Mouse (Mus musculus) B cell, adult 62 days (primary cell): Measurements from ENCODE around the gene Olfr1042. TPM values are rescaled to one million over a fixed set of nuclear protein-coding genes. Genes with fewer than 3 reads are reported as not detected.

Experiments
- total RNA-seq: library from RNA; stranded (reverse); gene quantifications from 4 replicates; pipeline ENCODE4 v1.2.4, GENCODE M21; 2023

The Olfr1042 gene
- not detected in 4 replicates for total RNA-seq

DNA sequence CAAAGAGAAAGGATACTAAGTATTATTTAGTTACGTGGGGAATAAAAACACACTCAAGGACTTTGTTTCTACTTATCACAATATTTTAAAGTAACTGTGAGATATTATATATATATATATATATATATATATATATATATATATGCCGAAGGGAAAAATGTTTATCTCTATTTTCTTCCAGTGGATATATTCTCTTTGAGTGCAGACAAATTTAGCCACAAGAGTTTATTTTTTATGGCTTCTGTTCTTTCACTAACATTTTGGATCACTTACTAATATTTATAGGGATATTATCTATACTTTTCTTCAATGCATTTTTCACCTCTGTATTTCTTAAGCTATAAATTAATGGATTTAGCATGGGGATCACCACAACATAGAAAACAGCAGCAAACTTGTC lies at the start of gene Olfr1042:
Olfr1042 (minus strand) TSS at position 101 of the 400 bp plus-strand sequence.

GRCm38 (mm10) chr2:86202909-86203308 lies 41.3 kb upstream of the Olfr1042 start, which contains the start of gene Olfr1045:
Gene Olfr1045, minus strand, starts transcription at chr2:86203009.

GRCm38 (mm10) chr2:86185583-86185982 lies 23.9 kb upstream of the Olfr1042 start, which contains the start of gene Olfr52:
Gene Olfr52, minus strand, starts transcription at chr2:86185683.

GRCm38 (mm10) chr2:86177720-86178119 lies 16.1 kb upstream of the Olfr1042 start, which contains the start of gene Olfr1044:
Gene Olfr1044, minus strand, starts transcription at chr2:86177820.

DNA sequence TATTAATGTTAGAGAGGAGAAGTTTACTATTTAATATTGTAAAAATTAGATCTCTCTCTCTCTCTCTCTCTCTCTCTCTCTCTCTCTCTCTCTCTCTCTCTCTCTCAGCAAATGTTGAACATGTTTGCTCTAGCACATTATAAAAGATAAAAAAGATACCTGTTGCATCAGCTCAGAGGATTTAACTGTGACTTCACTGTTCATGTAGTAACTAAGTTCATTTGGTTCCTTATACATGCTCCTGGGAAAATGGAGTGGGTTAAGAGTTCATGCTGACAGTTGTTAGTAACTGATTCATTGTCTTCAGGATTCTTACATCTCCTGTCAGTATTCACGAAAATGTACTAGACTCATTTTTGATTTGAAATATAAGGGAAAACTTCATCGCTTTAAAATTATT lies 5.8 kb upstream of the Olfr1042 start, which contains the start of gene Olfr1043:
Olfr1043 (minus strand) TSS at position 101 of the 400 bp plus-strand sequence.

DNA sequence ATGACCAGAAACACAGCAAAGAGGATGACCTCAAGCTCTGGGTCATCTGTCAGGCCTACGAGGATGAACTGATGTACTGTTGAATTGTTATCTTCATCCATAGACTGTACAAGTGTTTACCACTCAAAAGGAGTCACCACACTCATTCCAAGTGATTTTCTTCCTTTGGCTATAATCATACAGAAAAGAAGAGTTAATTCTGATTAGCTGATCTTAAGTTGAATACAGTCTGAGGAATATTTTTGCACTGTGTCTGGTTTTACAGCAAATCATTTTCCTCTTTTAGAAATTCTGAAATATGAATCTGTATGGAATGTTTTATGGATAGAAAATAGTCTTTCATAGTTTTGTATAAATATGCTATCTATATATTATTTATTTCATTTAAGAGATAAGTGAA lies 15.0 kb downstream of the Olfr1042 start, which contains the start of gene Olfr1040:
Olfr1040 (minus strand) TSS at position 101 of the 400 bp plus-strand sequence.

DNA sequence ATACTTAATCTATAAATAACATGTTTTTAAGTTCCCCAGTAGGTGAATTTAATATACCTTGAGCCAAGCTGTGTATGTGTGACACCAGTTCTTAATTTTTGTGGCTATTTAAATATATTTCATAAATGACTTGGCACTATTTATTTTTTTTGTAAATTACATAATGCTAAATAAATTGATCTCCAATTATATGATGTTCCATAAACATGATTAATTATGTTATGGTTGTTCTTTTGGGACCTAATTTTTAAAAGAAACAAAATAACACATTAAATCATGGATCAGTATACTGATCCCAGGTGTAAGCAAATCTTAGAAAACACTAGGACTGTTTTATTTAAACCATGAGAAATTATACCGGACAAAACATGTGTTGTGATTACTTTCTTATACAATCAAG lies 25.8 kb downstream of the Olfr1042 start, which contains the start of gene Olfr1039:
Olfr1039 (minus strand) TSS at position 101 of the 400 bp plus-strand sequence.

Other genes starting within 250 kb of the Olfr1042 start
- not detected in 4 replicates for gene Olfr1025-ps1, start 246.6 kb downstream of the Olfr1042 start, total RNA-seq
- gene Olfr1026, start 240.3 kb downstream of the Olfr1042 start, total RNA-seq = not detected in 4 replicates
- 0.15 TPM in 1 of 4 replicates, not detected in the others for gene Olfr1028, start 211.4 kb downstream of the Olfr1042 start, total RNA-seq
- not detected in 4 replicates for gene Olfr1029, start 187.9 kb downstream of the Olfr1042 start, total RNA-seq
- gene Olfr1030, start 182.6 kb downstream of the Olfr1042 start, total RNA-seq = not detected in 4 replicates
- not detected in 4 replicates for gene Olfr1031, start 171.5 kb downstream of the Olfr1042 start, total RNA-seq
- gene Olfr1032, start 156.3 kb downstream of the Olfr1042 start, total RNA-seq = not detected in 4 replicates
- not detected in 4 replicates for gene Olfr1033, start 141.2 kb downstream of the Olfr1042 start, total RNA-seq
- not detected in 4 replicates for gene Olfr1034, start 116.0 kb downstream of the Olfr1042 start, total RNA-seq
- gene Olfr1036, start 87.8 kb downstream of the Olfr1042 start, total RNA-seq = not detected in 4 replicates
- not detected in 4 replicates for gene Olfr1037, start 74.5 kb downstream of the Olfr1042 start, total RNA-seq
- not detected in 4 replicates for gene Olfr1039, start 25.9 kb downstream of the Olfr1042 start, total RNA-seq
- gene Olfr1040, start 15.1 kb downstream of the Olfr1042 start, total RNA-seq = not detected in 4 replicates
- gene Olfr1043, start 5.7 kb upstream of the Olfr1042 start, total RNA-seq = not detected in 4 replicates
- not detected in 4 replicates for gene Olfr1044, start 16.0 kb upstream of the Olfr1042 start, total RNA-seq
- not detected in 4 replicates for gene Olfr52, start 23.8 kb upstream of the Olfr1042 start, total RNA-seq
- not detected in 4 replicates for gene Olfr1045, start 41.2 kb upstream of the Olfr1042 start, total RNA-seq
- gene Olfr1046, start 57.5 kb upstream of the Olfr1042 start, total RNA-seq = not detected in 4 replicates
- not detected in 4 replicates for gene Olfr1047, start 69.6 kb upstream of the Olfr1042 start, total RNA-seq
- not detected in 4 replicates for gene Olfr1048, start 78.5 kb upstream of the Olfr1042 start, total RNA-seq
- not detected in 4 replicates for gene Olfr1049, start 96.5 kb upstream of the Olfr1042 start, total RNA-seq
- not detected in 4 replicates for gene Olfr1051, start 117.2 kb upstream of the Olfr1042 start, total RNA-seq
- gene Olfr1052, start 130.6 kb upstream of the Olfr1042 start, total RNA-seq = not detected in 4 replicates
- not detected in 4 replicates for gene Olfr1053, start 153.4 kb upstream of the Olfr1042 start, total RNA-seq
- not detected in 4 replicates for gene Olfr1054, start 173.6 kb upstream of the Olfr1042 start, total RNA-seq
- not detected in 4 replicates for gene Olfr1055, start 188.4 kb upstream of the Olfr1042 start, total RNA-seq
- gene Olfr1056, start 200.6 kb upstream of the Olfr1042 start, total RNA-seq = not detected in 4 replicates
- not detected in 4 replicates for gene Olfr1057, start 216.6 kb upstream of the Olfr1042 start, total RNA-seq
- gene Olfr1058, start 226.7 kb upstream of the Olfr1042 start, total RNA-seq = not detected in 4 replicates